Mouse (Mus musculus) embryonic facial prominence, embryonic 12.5 days (tissue): ENCODE results near the gene Zfp27. TPM values are rescaled to one million over a fixed set of nuclear protein-coding genes. Genes with fewer than 3 reads are reported as not detected.

Experiments used
- microRNA-seq: library from miRNA; unstranded; fragments of <30 nt; microRNA quantifications from one replicate; pipeline ENCODE4, GENCODE M21; 2017
- polyA plus RNA-seq: library from polyadenylated mRNA; unstranded; fragments of >200 nt; fragmentation: Nextera tagmentation; extraction: Ambion mirVana; gene quantifications from 2 replicates; pipeline ENCODE4 v1.2.1, GENCODE M21; 2016

The Zfp27 gene
- polyA plus RNA-seq, 1 experiment from 2014 or later: 12.1 TPM

Small RNA genes lying within 50 kb of the gene (microRNA-seq; reads per million reads assigned to microRNA genes)
- 0.54 reads per million for gene Mir7668

Other genes with a start within 250 kb of the Zfp27 start
- gene Catsperg2, start 179.5 kb downstream of the Zfp27 start, polyA plus RNA-seq: not detected in 2 replicates
- 12.6 and 14.6 TPM in 2 replicates for gene Zfp84, start 138.0 kb downstream of the Zfp27 start, polyA plus RNA-seq
- 10.8 and 11.1 TPM in 2 replicates for gene Zfp30, start 122.6 kb downstream of the Zfp27 start, polyA plus RNA-seq
- gene Zfp790, start 90.5 kb downstream of the Zfp27 start, polyA plus RNA-seq: 17.0 and 20.0 TPM in 2 replicates
- gene Zfp940, start 52.9 kb downstream of the Zfp27 start, polyA plus RNA-seq: 8.5 and 8.7 TPM in 2 replicates
- 10.3 and 11.5 TPM in 2 replicates for gene Zfp420, start 46.6 kb downstream of the Zfp27 start, polyA plus RNA-seq
- gene Zfp383, start 1.7 kb upstream of the Zfp27 start, polyA plus RNA-seq: 6.7 and 7.5 TPM in 2 replicates
- gene Zfp74, start 47.5 kb upstream of the Zfp27 start, polyA plus RNA-seq: 17.2 and 18.0 TPM in 2 replicates
- 20.4 and 23.2 TPM in 2 replicates for gene Zfp568, start 77.4 kb upstream of the Zfp27 start, polyA plus RNA-seq
- gene Zfp14, start 144.8 kb upstream of the Zfp27 start, polyA plus RNA-seq: 5.7 and 6.3 TPM in 2 replicates
- 5.2 and 7.7 TPM in 2 replicates for gene Zfp82, start 166.3 kb upstream of the Zfp27 start, polyA plus RNA-seq
- 3.3 and 4.4 TPM in 2 replicates for gene Gm26920, start 183.8 kb upstream of the Zfp27 start, polyA plus RNA-seq
- gene Zfp566, start 184.0 kb upstream of the Zfp27 start, polyA plus RNA-seq: 16.3 and 19.5 TPM in 2 replicates
- 148 and 151 TPM in 2 replicates for gene Zfp260, start 188.2 kb upstream of the Zfp27 start, polyA plus RNA-seq
- 13.1 and 16.3 TPM in 2 replicates for gene Zfp382, start 215.4 kb upstream of the Zfp27 start, polyA plus RNA-seq